Mouse (Mus musculus) testis, adult 2 months (tissue): ENCODE results near the gene Zcchc8.

Source experiments
- CTCF ChIP-seq: fragments of 200-500 bp; IDR thresholded peaks from 2 replicates; pipeline ENCODE4 v1.5.1; 2012; ENCODE audit warnings: low read depth, mild to moderate bottlenecking, inconsistent platforms, low read length, moderate library complexity; ENCODE audit not compliant: control insufficient read depth, insufficient read depth, insufficient replicate concordance
- POLR2A ChIP-seq: fragments of 200-500 bp; IDR thresholded peaks from 2 replicates; pipeline ENCODE4 v1.6.1; 2012; ENCODE audit warnings: low read depth, mild to moderate bottlenecking, inconsistent platforms, low read length, moderate library complexity; ENCODE audit not compliant: control insufficient read depth

GRCm38 (mm10) chr5:123694468-123694867 is 26.4 kb downstream of the Zcchc8 start:
- TF ChIP-seq POLR2A (no peak), CTCF (no peak)
